Mouse (Mus musculus) olfactory bulb, adult 2 months (tissue): Measurements from ENCODE around the gene Prkar1b.

Experiments used
- CTCF ChIP-seq: fragments of 200-500 bp; IDR thresholded peaks from 2 replicates; pipeline ENCODE4 v1.5.1; 2012; ENCODE audit warnings: low read depth, mild to moderate bottlenecking, low read length, moderate library complexity; ENCODE audit not compliant: insufficient read depth
- POLR2A ChIP-seq: fragments of 200-500 bp; IDR thresholded peaks from 2 replicates; pipeline ENCODE4 v1.6.1; 2012; ENCODE audit warnings: mild to moderate bottlenecking, low read depth, low read length, moderate library complexity; ENCODE audit not compliant: insufficient read depth

DNA sequence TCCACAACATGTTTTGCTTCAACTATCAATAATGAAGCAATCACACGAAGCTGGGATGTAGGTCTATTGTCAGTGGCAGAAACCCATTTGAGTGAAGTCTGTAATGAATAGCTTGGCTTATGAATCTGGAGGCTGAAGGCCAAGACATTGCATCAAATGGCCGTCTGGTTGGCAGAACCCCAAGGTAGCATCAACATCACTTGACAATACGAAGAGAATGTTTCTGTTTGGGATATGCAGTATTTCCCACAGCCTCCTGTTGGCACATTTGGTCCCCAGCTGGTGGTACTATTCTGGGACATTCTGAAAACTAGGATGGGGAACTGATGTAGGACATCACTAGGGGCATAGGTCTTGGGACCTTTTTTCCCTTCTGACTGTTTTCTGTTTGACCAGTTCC lies 5.9 kb downstream of the Prkar1b start:
- TF ChIP-seq CTCF = no peak
- TF ChIP-seq POLR2A = no peak
